Mouse (Mus musculus) C2C12 (cell line): Measurements from ENCODE around the gene Syt1.

ENCODE experiments used
- CEBPB ChIP-seq: IDR thresholded peaks from one replicate; pipeline ENCODE4 v1.6.1; 2011; ENCODE audit warnings: low read depth, mild to moderate bottlenecking, control low read depth, moderate library complexity
- CTCF ChIP-seq: IDR thresholded peaks from one replicate; pipeline ENCODE4 v1.5.1; 2011; ENCODE audit not compliant: control insufficient read depth, insufficient read depth, insufficient read length
- FOSL1 ChIP-seq: IDR thresholded peaks from one replicate; pipeline ENCODE4 v1.8.0; 2011; ENCODE audit warnings: mild to moderate bottlenecking, low read length; ENCODE audit not compliant: poor library complexity, insufficient read depth, severe bottlenecking
- MAX ChIP-seq: IDR thresholded peaks from one replicate; pipeline ENCODE4 v1.6.1; 2011; ENCODE audit warnings: mild to moderate bottlenecking, control low read depth
- USF1 ChIP-seq: IDR thresholded peaks from one replicate; pipeline ENCODE4 v1.6.1; 2011; ENCODE audit warnings: low read depth, mild to moderate bottlenecking, control low read depth, moderate library complexity

DNA sequence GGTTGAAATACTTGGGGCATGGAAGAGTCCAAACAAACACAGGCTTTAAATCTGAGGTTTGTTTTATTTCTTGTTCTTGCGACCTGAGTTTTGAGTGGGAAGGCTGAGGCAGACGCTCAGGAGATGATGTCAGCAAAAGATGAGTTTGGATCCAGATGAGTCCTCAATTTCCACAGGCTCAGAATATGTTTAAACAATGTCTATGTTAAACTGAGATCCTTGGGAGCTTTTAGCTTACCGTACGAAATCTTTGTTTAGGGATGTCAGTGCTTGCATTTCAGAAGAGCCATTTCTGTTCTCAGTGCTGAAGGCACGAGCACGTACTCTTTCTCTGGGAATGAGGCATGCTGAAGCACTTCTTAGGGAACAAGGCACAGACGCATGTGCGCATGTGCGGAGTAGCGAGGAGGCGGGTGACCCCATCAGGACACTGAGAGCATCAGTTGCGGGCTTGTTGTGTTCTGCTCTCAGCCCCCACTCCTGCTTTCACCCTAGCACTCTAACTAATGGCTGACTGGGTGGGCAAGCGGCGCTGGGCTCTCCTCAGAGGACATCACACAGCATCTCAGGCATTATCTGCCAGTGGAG, 400.6 kb downstream of the Syt1 start:
- no peak for TF ChIP-seq USF1
- no peak for TF ChIP-seq CTCF
- TF ChIP-seq MAX, result no peak
- no peak for TF ChIP-seq CEBPB
- TF ChIP-seq FOSL1, result no peak
